Mouse (Mus musculus): ENCODE results near the gene Rnase10.
A peak's percentile ranks its signal among the peaks of the same experiment; 100 is the strongest.
"Not testable (repeated sequence)": the region's sequence is repeated elsewhere in the genome, so short reads cannot be mapped to it uniquely, and the experiment has no call there.

Rnase10 gene

GRCm38 (mm10) chr14:51009572-51009971, 2.0 kb downstream of the Rnase10 start:
- no peak for DNase-seq (ENCODE audit: low read depth, low spot score)

DNA sequence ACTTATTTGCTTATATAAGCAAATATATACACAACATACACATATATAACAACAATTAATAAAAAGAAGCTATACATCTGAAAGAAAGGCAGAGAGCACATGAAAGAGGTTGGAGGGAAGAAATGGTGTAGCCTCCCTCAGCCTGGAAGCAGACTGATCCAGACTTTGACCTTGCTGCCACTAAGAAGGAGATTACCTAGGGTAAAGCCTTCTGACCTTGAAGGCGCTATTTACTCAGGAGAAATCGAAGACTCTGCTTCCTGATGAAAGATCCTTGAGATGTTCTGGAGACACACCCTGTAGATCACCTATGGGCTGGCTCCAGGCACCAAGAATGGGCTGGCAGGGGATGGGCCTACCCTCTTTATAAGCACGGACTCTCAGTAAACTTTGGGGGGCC, 7.2 kb downstream of the Rnase10 start:
- DNase-seq (ENCODE audit: low read depth, low spot score): not testable (repeated sequence)

DNA sequence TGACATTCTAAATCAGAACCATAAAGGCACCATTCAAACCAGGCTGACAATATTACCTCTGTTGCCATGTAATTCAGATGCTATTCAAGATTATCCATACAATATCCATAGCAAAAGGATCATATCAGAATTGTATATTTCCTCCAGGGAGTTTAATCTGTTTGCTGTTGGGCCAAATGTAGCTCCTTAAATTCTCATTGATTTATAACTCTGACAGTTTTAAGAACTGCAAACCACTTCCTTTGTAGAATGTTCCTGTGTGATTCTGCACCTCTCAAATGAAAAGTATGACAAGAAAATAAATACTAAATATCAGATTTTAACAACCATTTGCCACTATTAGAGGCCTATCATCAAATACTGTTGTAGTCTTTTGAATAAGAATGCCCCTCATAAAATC, 8.2 kb downstream of the Rnase10 start:
- DNase-seq (ENCODE audit: low read depth, low spot score): no peak

DNA sequence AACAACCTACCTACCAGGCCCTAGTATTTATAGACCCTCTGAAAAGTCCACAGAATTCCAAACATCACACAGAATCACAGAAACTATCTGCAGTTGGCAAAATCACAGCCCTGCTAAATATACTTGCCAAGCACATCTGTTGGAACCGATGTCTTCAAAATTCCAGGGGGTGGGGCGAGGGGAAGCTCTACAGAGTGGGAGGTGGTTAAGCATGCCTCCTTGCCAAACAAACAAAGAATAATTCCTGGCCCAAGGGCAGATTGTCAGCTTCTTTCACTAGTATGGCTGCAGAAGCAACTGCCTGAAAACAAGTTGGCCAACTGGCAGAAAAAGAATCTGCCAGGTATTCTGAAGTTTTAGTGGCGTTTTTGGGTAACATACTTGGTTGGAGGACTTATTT, 9.7 kb downstream of the Rnase10 start:
- no peak for DNase-seq (ENCODE audit: low read depth, low spot score)

GRCm38 (mm10) chr14:51023457-51023856, 15.9 kb downstream of the Rnase10 start:
- DNase-seq (ENCODE audit: low read depth, low spot score): no peak

- DNase-seq (ENCODE audit: low read depth, low spot score): no peak
Measured at GRCm38 (mm10) chr14:51024820-51025219, 17.3 kb downstream of the Rnase10 start.

DNA sequence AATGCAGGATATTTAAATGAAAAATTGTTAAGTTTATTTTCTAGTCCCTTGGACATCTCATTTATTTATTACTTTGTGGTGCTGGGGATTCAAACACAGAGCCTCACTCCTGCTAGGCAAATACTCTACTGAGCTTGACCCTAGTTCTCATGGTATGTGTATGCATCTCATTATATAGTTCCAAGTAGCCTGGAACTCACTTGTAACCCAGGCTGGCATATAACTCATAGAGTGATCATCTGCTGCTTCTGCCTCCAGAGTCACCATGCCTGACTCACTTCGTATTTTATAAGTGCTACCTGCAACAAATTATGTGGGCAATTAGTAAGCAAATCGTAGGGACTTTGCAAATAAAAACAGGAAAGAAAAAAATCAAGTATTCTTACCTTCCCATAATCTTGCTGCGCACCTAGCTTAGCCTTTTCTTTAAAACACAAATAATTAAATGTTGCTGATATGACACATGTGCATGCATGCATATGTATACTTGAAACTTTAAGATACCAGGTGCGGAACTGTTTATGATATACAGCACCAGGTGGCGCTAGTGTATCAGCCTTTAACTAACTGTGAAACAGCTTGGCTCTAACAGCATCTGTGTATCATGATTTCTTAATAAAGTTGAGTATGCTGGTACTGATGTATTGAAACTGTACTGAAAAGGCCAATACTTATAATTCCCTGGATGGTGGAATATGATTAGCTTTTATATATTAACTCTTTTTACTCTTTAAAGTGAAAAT, 19.0 kb downstream of the Rnase10 start:
- peak; percentile 78 for DNase-seq (ENCODE audit: low read depth, low spot score)

- DNase-seq (ENCODE audit: low read depth, low spot score): no peak
Measured at GRCm38 (mm10) chr14:51027387-51028155, 20.0 kb downstream of the Rnase10 start.

DNA sequence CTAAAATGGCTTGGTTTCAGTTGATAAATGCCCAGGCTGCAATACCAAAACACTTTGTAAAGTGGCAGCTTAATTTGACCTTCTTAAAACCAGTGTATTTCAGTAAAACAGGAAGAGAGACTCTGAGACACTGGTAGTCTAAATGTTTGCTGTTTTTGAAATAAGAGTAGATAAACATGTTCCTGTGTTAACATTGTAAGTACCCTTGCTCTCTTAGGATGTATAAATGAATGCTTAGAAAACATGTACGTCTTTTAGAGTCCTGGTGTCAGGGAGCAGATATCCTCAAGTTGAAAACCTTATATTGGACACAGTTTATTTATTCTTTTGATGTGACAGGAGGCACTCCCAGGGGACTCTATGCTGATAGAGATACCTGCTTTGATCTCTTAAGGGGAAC, 27.7 kb downstream of the Rnase10 start:
- no peak for DNase-seq (ENCODE audit: low read depth, low spot score)

DNA sequence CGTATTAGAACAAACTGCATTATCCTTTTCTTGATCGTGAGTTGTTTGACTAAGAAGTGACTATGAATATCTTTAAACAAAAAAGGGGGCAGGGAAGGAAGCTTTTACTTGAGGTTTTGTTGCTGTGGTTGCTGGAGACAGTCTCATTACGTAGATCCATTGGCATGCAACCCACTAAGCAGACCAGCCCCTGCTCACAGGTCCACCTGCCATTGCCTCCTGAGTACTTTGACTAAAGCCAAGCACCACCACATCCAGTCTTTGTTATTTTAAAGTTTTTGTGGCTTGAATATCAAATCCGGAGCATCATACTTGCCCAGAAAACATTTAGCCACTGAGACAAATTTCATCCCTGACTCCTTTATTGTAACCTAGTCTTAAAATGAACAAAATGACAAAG, 28.7 kb downstream of the Rnase10 start:
- DNase-seq (ENCODE audit: low read depth, low spot score): no peak

GRCm38 (mm10) chr14:51041769-51042168, 34.2 kb downstream of the Rnase10 start, which contains the start of gene Rnase9:
TSS of gene Rnase9 (minus strand) at chr14:51041869.
- no peak for DNase-seq (ENCODE audit: low read depth, low spot score)

DNA sequence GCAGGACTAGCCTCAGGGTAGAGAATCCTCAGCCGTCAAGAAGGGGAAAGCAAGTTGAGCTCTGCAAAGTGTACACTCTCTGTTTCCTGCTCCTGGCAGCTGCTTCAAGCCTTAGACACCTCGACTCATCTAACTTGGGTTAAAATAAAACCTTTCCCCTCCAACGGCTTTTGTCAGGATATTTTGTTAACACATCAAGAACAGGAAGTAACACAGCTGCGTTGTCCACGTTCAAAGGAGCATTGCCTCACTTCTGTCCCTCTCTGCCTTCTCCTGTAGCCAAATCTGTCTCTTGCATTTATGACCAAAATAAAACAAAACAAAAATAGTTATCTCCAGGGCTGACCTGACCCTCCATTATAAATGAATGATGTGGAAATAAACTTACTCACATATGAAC, 40.3 kb downstream of the Rnase10 start:
- DNase-seq (ENCODE audit: low read depth, low spot score): no peak

GRCm38 (mm10) chr14:51050063-51050462, 42.5 kb downstream of the Rnase10 start, which contains the start of gene Rnase11:
TSS of gene Rnase11 (minus strand) at chr14:51050163.
- no peak for DNase-seq (ENCODE audit: low read depth, low spot score)

GRCm38 (mm10) chr14:51051941-51052340, 44.4 kb downstream of the Rnase10 start:
- no peak for DNase-seq (ENCODE audit: low read depth, low spot score)

- DNase-seq (ENCODE audit: low read depth, low spot score): no peak
Measured at GRCm38 (mm10) chr14:51053176-51053575, 45.6 kb downstream of the Rnase10 start.

- no peak for DNase-seq (ENCODE audit: low read depth, low spot score)
Measured at GRCm38 (mm10) chr14:51054243-51055237, 47.0 kb downstream of the Rnase10 start.

DNA sequence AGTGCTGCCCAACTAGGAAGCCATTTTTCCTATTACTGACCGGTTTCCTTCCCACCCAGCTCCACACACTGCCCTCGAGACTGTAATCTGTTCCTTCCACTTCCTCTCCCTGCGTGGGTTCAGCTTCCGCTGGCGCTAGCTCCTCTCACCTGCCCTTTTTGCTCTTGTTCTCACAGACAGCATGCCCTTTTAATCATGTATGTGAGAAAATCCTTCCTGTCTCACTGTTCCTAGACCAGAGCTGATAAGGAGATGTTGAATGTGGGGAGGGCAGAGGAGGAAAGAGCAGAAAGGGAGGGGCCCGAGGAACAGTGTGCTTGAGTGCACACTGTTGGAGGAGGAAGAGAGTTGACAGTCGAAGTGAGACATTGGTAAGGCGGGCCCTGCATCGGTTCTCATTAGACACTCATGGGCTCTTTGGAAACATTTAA, 49.9 kb downstream of the Rnase10 start, which contains the start of gene Rnase12:
TSS of gene Rnase12 (minus strand) at position 261 of the 431 bp plus-strand sequence.
- no peak for DNase-seq (ENCODE audit: low read depth, low spot score)

Measured in forelimb bud, embryonic 11.5 days (tissue).